Mouse (Mus musculus): ENCODE results near the gene Slc37a1. TPM values are rescaled to one million over a fixed set of nuclear protein-coding genes. Genes with fewer than 3 reads are reported as not detected.
"Not testable (repeated sequence)": the region's sequence is repeated elsewhere in the genome, so short reads cannot be mapped to it uniquely, and the experiment has no call there.

Slc37a1 gene
- polyA plus RNA-seq, 1 experiment from 2014 or later = 5.9 TPM

GRCm38 (mm10) chr17:31349388-31349787 lies 62.8 kb downstream of the Slc37a1 start:
- Histone ChIP-seq H3K4me1 (ENCODE audit: insufficient read depth) (no peaks in the 10 kb centered on the region), H3K36me3 (ENCODE audit: insufficient read depth) (no peaks in the 10 kb centered on the region), H3K4me2 (no peak overlapping the region), H3K4me3 (ENCODE audit: low read depth, low read length) (no peak overlapping the region), H3K27me3 (ENCODE audit: insufficient read depth, low read length) (no peaks in the 10 kb centered on the region), H3K9ac (no peak overlapping the region), H3K9me3 (ENCODE audit: low read depth, low read length) (no peaks in the 10 kb centered on the region), H3K27ac (ENCODE audit: low read depth) (no peak overlapping the region)
- 70% methylated on average over 12 of the region's 12 CpGs for WGBS
- no peak for DNase-seq
- no peak for ATAC-seq (ENCODE audit: insufficient read depth)
- no peak for TF ChIP-seq CTCF (IDR thresholded peaks at IDR 0.05; ENCODE audit: low read depth)

DNA sequence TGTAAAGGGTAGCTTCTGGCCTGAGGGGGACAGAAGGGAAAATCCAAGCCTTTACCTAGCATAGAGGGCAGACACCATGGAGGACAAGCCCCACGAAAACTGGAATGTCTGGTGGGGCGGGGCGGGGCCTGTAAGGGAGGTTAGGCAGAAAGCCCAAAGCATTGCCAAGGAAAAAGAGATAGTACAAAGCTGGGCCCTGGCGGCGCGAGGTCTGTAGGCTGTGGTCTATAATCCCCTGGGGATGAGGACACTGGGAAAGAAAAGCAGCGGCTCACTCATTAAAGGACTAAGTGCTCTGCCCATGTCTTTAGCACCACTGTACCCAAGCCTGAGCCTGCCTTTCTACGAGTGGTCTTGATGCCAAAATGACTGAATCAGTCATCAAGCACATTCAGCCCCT lies 65.4 kb downstream of the Slc37a1 start:
- H3K27me3 ChIP-seq (ENCODE audit: insufficient read depth, low read length) = no peaks in the 10 kb centered on the region
- DNase-seq = no peak
- no peak overlapping the region for H3K4me2 ChIP-seq
- 67% methylated on average over 8 of the region's 8 CpGs for WGBS
- no peak overlapping the region for H3K4me3 ChIP-seq (ENCODE audit: low read depth, low read length)
- no peak for ATAC-seq (ENCODE audit: insufficient read depth)
- H3K4me1 ChIP-seq (ENCODE audit: insufficient read depth) = no peaks in the 10 kb centered on the region
- no peaks in the 10 kb centered on the region for H3K9me3 ChIP-seq (ENCODE audit: low read depth, low read length)
- no peak overlapping the region for H3K9ac ChIP-seq
- H3K27ac ChIP-seq (ENCODE audit: low read depth) = no peak overlapping the region
- no peak for TF ChIP-seq CTCF (IDR thresholded peaks at IDR 0.05; ENCODE audit: low read depth)
- no peaks in the 10 kb centered on the region for H3K36me3 ChIP-seq (ENCODE audit: insufficient read depth)

DNA sequence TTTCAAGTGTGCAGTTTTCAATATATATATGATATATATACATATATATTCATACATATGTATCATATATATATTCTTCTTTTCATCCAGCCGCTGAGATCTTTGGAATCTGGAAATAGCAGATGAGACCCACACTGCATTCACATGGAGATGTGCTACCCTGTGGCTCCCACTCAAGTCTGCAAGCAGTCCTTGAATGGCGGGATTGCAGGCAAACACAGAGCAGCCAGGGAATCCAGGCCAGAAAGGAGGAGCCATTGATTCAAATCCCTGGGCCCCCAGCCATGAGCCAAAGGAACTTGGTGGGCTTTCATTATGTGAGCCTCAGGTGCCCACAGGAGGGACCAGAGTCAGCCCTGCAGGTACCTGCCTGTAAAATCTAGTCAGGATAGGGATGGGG lies 66.7 kb downstream of the Slc37a1 start:
- no peak for TF ChIP-seq CTCF (IDR thresholded peaks at IDR 0.05; ENCODE audit: low read depth)
- Histone ChIP-seq H3K27ac (ENCODE audit: low read depth) (no peak overlapping the region), H3K36me3 (ENCODE audit: insufficient read depth) (no peaks in the 10 kb centered on the region), H3K4me3 (ENCODE audit: low read depth, low read length) (no peak overlapping the region), H3K4me2 (no peak overlapping the region), H3K9me3 (ENCODE audit: low read depth, low read length) (no peaks in the 10 kb centered on the region), H3K9ac (no peak overlapping the region), H3K27me3 (ENCODE audit: insufficient read depth, low read length) (no peaks in the 10 kb centered on the region), H3K4me1 (ENCODE audit: insufficient read depth) (no peaks in the 10 kb centered on the region)
- 79% methylated on average over 2 of the region's 2 CpGs for WGBS
- ATAC-seq (ENCODE audit: insufficient read depth) = no peak
- no peak for DNase-seq

DNA sequence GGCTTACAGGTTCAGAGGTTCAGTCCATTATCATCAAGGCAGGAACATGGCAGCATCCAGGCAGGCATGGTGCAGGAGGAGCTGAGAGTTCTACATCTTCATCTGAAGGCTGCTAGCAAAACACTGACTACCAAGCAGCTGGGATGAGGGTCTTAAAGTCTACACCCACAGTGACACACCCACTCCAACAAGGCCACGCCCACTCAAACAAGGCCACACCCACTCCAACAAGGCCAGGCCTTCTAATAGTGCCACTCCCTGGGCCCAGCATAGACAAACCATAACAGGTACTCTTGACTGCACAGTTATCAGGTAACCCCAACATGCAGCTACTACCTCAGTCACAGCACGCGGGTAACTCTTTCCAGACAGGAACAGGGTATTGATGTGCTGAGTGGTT lies 68.1 kb downstream of the Slc37a1 start:
- ATAC-seq (ENCODE audit: insufficient read depth); H3K4me3 ChIP-seq (ENCODE audit: low read depth, low read length); H3K27me3 ChIP-seq (ENCODE audit: insufficient read depth, low read length); H3K27ac ChIP-seq (ENCODE audit: low read depth); H3K4me2 ChIP-seq; H3K9me3 ChIP-seq (ENCODE audit: low read depth, low read length); H3K36me3 ChIP-seq (ENCODE audit: insufficient read depth); DNase-seq; H3K9ac ChIP-seq; H3K4me1 ChIP-seq (ENCODE audit: insufficient read depth): not testable (repeated sequence)
- WGBS = 63% methylated on average over 3 of the region's 3 CpGs

GRCm38 (mm10) chr17:31355792-31356502 lies 69.4 kb downstream of the Slc37a1 start:
- Histone ChIP-seq H3K4me1 (ENCODE audit: insufficient read depth) (no peaks in the 10 kb centered on the region), H3K4me3 (ENCODE audit: low read depth, low read length) (no peak overlapping the region), H3K9ac (no peak overlapping the region), H3K4me2 (no peak overlapping the region), H3K36me3 (ENCODE audit: insufficient read depth) (no peaks in the 10 kb centered on the region), H3K9me3 (ENCODE audit: low read depth, low read length) (no peaks in the 10 kb centered on the region), H3K27ac (ENCODE audit: low read depth) (no peak overlapping the region), H3K27me3 (ENCODE audit: insufficient read depth, low read length) (no peaks in the 10 kb centered on the region)
- DNase-seq (no peak), ATAC-seq (ENCODE audit: insufficient read depth) (no peak)
- 43% methylated on average over 8 of the region's 8 CpGs for WGBS
- no peak for TF ChIP-seq CTCF (IDR thresholded peaks at IDR 0.05; ENCODE audit: low read depth)

DNA sequence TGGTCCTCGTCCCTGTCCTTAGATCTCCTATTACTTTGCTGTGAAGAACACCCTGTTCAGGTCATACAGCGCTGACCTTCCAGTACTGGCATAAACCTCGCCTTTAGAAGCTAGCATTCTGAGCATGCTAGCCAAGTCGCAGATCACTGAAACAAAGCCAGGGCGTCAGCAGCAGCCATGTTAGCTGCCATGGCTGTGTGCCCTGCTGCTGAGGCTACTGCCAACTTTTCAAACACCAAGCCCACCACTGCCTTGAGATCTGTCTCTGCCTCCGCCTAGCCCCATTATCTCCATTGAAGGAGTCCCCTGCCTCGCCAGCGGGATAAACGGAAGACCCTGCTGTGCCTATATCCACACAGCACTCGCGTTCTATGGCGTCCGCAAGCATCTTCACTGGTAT lies 74.0 kb downstream of the Slc37a1 start:
- no peaks in the 10 kb centered on the region for H3K4me1 ChIP-seq (ENCODE audit: insufficient read depth)
- no peaks in the 10 kb centered on the region for H3K27me3 ChIP-seq (ENCODE audit: insufficient read depth, low read length)
- ATAC-seq (ENCODE audit: insufficient read depth) = no peak
- no peaks in the 10 kb centered on the region for H3K36me3 ChIP-seq (ENCODE audit: insufficient read depth)
- no peak overlapping the region for H3K9ac ChIP-seq
- TF ChIP-seq CTCF (IDR thresholded peaks at IDR 0.05; ENCODE audit: low read depth) = no peak
- no peak overlapping the region for H3K27ac ChIP-seq (ENCODE audit: low read depth)
- no peak for DNase-seq
- no peaks in the 10 kb centered on the region for H3K9me3 ChIP-seq (ENCODE audit: low read depth, low read length)
- WGBS = 76% methylated on average over 13 of the region's 13 CpGs
- no peak overlapping the region for H3K4me3 ChIP-seq (ENCODE audit: low read depth, low read length)
- H3K4me2 ChIP-seq = no peak overlapping the region

DNA sequence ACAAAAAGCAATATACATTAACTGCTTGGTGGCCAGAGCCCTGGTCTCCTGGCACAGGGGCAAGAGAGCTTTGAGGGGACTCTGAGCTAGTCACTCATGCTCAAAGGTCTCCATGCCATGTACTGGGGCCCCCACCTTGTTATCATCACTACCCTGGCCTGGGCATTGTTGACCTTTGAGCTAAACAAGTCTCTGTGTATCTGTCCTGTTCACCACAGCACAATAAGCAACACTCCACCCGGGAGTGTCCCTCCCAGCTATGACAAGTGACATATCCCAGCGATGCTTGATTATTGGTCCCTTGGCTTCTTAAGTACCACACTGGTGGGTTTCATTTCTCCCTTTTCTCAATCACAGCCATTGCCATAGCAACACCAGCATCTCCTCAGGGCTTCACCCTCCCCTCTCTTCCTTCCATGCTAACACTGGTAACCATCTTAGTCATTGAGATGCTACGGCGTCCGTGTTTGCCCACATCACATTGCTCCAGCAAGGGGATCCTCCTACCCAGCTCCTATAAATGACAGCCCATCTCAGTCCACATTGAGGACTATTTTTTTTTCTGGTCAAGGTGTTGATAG lies 79.1 kb downstream of the Slc37a1 start:
- no peak overlapping the region for H3K27ac ChIP-seq (ENCODE audit: low read depth)
- no peaks in the 10 kb centered on the region for H3K4me1 ChIP-seq (ENCODE audit: insufficient read depth)
- TF ChIP-seq CTCF (IDR thresholded peaks at IDR 0.05; ENCODE audit: low read depth) = no peak
- no peak overlapping the region for H3K4me2 ChIP-seq
- H3K9me3 ChIP-seq (ENCODE audit: low read depth, low read length) = no peaks in the 10 kb centered on the region
- H3K4me3 ChIP-seq (ENCODE audit: low read depth, low read length) = no peak overlapping the region
- no peaks in the 10 kb centered on the region for H3K27me3 ChIP-seq (ENCODE audit: insufficient read depth, low read length)
- DNase-seq (no peak), ATAC-seq (ENCODE audit: insufficient read depth) (no peak)
- H3K36me3 ChIP-seq (ENCODE audit: insufficient read depth) = no peaks in the 10 kb centered on the region
- no peak overlapping the region for H3K9ac ChIP-seq
- WGBS = 84% methylated on average over 5 of the region's 5 CpGs

All from lung, embryonic 14.5 days (tissue).